Mouse (Mus musculus) embryo, embryonic 11.5 days (tissue): ENCODE measurements at regions not wholly inside any gene's neighbourhood (a gene's known extent, or its start where the extent isn't known, plus 50 kb on each side); places are given as distances from the start of the nearest gene placed in this dataset.

Experiments
- DNase-seq: peaks from one replicate; pipeline ENCODE4 v3.0.0-alpha.2; 2012; ENCODE audit warnings: low read depth, low spot score

DNA sequence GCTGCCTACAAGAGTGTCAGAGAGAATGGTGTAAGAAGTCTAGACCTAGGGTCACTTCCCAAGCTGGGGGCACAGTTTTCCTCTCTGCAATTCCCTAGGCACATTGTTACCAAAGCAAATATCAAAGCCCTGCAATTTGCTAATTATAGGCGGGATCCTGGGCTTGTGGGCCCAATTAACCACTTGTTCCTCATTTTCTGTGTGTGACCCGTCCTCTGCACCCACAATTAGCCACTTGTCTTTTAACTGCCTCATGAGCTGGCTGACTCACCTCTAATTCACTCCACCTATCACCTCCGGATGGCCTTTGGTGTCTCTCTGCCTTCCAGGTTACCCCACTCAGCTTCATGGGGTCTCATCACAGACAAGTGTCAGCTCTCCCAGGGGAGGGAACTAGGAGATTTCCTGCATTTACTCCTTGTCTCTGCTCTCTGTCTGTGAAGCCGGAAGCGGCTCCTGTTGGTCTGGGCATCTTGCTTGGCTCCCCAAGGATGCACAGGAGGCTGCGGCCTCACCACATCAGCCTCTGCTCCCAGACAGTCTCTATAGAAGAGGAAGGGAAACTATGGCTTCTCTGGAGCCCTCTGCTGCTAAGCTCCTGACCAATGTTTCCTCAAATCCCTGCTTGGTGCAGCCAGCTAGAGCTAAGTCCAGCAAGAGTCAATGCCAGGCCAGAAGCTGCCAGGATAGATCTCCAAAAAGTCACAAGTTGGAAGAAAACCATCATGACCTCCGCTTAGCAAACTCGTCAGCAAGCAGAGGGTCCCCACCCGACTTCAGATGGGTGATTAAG lies 73.2 kb upstream of the Hes1 start:
- DNase-seq = no peak

DNA sequence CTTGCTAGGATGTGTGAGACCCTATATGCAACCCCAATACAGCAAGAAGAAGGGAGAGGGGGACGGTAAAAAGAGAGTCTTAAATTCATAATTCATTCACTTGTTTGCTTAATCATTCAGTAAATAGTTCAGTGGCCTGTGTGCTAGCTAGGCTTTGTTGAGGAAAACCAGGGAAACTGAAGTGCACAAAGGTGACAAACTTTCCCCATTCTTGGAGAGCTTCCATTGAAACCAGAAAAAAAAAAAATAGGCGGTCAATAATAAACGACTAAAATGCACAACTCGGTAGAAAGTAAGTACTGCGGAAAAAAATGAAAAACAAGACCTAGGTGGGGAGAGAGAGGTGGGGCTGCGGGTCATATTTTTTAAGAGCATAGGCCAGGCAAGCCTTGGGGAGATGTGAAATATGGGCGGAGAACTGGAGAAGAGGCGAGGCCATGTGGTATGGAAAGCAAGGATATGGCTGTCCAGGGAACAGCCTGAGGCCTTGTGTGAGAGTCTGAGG lies 72.3 kb upstream of the Hes1 start:
- no peak for DNase-seq

DNA sequence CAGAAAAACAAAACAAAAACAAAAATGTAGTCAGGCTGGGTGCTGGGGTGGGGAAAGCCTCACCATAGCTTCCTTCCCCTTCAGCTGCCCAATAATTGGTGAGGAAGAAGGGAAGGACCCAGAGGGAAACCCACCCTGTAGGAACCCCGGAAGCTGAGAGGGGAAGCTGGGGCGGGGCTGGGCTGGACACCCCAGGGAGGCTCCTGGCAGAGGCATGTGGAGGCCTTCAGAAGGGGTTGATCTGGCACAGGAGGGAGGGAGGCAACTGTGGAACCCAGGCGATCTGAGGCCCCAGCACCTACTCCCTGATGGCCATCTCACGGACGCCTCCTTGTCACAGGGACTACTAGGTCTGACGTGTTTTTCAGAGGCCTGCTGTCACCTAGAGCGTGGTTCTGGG lies 71.1 kb upstream of the Hes1 start:
- no peak for DNase-seq

DNA sequence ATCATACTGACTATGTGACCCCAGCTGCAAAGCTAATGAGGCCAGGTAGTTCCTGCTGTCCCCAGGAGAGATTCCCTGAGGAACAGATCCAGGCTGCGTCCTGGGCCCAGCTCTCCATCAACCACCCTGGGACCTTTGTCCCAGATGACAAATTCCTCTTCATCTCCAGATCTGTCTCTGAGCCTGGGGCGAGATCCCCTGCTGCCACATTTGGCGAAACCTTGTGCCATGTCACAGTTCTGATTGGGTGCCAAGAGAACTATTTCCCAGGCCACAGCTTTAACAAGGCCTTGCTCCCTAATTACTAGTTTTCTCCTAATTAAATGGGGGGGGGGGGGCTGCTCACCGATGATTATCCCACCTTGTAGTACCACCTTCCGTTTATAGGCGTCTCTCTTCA lies 70.6 kb upstream of the Hes1 start:
- no peak for DNase-seq

DNA sequence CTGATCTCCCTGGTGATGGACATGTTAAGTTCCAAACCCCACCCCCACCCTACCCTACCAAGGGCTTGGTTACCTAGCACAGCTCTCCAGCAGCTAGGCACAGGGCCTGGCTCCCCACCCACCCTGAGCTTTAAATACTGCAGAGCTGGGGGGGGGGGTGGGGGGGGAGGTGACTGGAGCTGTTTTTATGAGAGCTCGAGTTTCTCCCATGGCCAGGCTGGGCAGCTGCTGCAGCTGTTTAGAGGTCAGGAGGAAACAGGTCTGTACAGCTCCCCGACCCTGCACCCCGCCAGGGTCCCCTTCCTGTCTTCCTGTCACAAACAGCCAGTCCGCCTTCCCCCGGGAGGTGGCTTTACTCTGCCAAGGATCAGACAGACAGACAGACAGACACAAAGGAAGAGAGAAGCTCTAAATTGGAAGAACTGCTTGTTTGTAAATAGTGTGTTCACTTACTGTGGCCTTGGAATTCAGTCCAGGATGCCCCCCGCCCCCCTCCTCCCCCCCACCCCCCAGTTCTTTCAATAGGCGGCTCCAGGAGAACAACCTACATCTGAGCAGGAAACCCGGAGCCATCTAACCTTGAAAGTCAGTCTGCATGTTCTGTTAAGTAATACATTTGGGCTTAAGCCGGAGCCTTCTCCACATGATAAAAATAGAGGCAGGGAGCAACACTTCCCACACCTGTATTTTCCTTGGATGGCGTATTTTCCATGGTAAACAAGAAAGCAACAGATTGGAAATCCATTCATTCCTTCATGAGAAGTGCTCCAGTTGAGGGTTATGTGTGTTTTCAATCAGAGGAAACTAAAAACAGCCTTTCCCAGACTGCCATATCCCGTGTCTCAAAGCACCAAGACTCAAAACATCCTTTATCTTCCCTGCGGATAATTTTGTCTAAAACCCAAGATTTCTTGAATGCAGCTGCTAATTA lies 67.8 kb upstream of the Hes1 start:
- no peak for DNase-seq

DNA sequence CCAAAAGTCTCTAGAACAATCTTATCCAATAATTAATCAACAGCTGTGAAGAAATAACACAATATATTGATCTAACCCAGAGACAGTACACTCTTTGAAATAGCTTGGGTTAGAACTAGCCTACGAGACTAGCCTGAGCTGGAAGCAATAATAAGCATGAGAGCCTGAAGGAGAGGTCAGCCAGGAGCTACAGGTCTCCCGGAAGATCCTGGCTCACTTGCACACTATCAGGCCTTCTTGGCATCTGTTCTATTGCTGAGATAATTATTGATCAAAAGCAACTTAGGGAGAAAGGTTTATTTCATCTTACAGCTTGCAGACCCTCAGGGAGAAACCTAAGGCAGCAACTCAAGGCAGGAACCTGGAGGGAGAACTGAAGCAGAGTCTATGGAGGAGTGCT lies 64.0 kb upstream of the Hes1 start:
- no peak for DNase-seq

DNA sequence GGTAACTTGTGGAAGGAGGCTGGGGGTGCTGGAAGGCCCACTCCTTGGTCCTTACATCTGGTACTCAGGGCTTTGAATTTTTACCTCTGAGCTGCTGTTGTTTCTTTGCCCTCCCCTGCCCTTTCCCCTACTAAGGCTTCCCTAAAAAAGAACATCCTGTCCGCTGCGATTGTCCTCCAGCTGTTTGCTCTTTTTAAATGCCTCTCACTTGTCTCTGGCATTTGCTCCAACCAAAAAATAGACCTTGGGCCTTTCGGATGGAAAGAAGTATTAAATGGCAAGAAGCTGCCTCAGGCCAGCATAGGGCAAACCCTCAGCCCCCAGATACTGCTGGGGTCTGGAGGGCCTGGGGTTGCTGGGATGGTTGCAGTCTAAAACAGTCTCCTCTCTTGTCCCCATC lies 59.1 kb upstream of the Hes1 start:
- no peak for DNase-seq

DNA sequence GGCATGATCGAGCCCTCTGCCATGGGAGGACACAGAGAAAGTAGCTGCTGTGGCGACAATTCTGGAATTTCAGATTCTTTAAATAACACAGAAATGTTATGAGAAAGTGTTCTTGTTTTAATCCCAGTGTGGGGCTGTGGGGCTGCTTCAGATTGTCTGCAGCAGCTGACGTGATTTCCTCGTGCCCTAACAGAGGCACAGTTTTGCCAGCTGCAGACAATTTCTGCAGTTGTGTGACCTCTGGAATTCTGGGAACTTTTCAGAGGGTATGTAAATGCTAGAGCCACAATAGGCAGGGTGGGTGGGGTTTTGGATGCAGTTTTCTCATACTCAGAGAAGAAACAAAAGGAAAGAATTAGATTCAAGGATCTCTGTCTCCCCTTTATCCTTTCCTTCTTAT lies 57.4 kb upstream of the Hes1 start:
- DNase-seq = no peak

DNA sequence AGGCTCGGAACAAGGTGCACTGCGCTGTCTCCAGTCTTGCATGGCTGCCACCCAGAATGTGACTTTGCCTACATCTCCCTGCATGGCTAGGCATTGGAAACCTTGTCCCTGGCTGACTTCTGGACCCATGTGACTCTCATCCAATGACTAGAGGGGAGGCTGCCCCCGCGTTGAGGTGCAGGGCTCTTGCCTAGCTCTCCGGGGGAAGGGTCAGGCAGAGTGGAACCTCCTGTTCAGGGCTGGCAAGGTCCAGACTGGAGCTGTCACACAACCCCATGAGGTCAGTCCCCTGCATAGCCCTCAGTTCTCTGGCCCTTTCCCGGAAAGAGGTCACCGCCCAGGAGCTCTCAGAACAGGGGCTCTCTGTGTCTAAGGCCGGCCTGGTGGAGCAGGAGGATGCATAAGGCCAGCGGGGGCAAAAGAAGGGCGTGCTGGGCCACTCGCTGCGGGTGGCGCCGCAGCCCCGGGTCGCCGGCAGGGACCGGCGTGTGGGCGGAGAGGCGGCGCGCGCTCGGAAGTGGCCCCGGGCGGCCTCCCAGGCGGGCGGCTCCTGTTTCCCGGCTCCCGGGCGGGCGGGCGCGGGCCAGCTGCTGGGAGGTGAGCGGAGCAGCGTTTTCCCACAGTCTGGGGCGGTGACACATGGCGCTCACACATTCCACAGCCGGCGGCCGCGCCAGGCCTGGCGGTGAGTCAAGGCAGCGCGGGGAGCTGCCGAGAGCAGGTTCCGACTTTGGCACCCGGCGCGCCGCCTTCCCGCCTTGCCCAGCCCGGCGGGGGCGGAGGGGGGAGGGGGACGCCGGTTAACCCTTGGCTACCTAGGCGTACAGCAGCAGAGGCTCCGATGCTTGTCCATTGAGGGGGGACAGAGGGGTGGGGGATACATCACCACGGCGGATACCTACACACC lies 55.5 kb upstream of the Hes1 start:
- peak; percentile 81 for DNase-seq

DNA sequence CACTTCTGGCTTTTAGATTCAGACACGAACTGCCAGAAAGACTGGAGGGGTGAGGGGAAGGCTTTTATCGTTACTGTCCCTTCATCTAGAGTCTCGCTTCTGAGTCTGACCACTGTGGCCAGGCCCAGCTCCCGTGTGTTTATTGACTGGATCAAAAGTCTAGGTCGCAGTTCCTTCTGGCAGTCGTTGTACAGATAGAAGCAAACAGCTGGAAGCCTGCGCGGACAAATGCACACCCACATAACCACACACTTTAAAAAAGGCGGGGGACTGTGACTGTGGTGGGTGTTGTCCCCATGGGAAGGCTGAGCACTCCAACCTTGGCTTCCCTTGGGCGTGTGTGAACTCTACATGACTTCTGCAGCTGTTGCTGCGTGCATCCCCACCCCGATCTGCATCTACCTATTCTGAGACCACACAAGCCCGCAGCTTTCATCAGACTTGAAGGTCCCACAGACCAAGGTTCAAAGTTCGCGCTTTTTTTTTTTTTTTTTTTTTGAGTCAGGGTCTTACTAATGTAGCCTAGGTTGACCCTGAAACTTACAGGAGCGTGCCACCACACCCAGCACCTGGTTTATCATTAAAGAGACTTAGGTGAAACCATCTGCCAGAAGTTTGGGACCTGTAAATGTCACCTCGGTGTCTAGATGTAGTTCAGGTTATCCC lies 54.5 kb upstream of the Hes1 start:
- DNase-seq = no peak

DNA sequence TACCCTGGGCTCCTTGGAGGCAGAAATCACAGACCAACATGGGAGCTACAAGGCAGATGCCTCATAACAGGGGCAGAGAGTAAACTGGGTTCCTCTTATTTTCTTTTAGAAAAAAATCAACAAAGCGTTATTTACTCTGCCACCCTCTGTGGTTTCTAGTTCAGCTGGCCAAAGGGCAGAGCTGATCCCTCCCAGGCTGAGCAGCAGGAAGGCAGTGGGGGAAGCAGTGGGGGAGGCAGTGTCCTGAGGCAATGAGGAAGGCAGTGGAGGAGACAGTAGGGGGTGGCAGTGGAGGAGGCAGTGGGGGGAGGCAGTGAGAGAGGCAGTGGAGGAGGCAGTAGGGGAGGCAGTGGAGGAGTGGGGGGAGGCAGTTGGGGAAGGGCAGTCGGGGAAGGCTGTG lies 51.1 kb upstream of the Hes1 start:
- DNase-seq = no peak

DNA sequence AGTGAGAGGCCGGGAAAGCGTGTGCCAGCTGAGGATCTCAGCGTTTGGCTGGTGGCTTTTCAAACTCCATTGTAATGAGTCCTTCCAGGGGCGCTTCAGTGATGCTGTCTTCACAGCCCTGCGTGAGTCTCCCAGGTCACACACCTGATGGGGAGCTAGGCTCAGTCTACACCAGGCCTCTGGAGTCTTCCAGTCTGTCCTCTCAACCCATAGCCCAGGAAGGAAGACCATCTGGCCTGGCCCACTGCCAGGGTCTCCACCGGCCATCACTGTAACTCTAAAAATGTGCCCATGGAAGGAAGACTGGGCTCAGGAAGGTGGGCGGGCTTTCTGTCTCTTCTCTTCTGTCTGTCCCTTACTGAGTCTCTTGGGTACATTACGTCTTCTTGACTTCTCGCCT lies 50.2 kb upstream of the Hes1 start:
- no peak for DNase-seq
